ENCODE assay signal across 17 mouse cellular contexts in genomic region chr7:142354661-142355233, GRCm38 (mm10). TPM values are rescaled to one million over a fixed set of nuclear protein-coding genes. Genes with fewer than 3 reads are reported as not detected.
DNase-seq lines count a peak whose midpoint lies in the region; ATAC-seq and TF ChIP-seq lines count a peak whose summit lies in the region.
"Had no signal": no experiment of that assay in that cellular context is flagged by ENCODE, and none has a peak within 500 bp of the region (broad histone marks: within the 10 kb centered on the region; RNA-seq: fewer than 3 reads in every experiment).

No protein-coding gene starts in this region.

- no peak for DNase-seq in heart, postnatal 25 days (ENCODE audit: low spot score)
- no peak for DNase-seq in Patski (ENCODE audit: low read depth, low spot score)
- DNase-seq in embryo, embryonic 10.5 days (ENCODE audit: low spot score) = no peak
- DNase-seq: adrenal gland, adult 2 months had no signal

- H3K27ac ChIP-seq in heart, embryonic 12.5 days (ENCODE audit: poor library complexity, severe bottlenecking) = no peak overlapping the region
- no peak overlapping the region for H3K27ac ChIP-seq in intestine, embryonic 15.5 days
- H3K27ac ChIP-seq in midbrain, embryonic 13.5 days = no peak overlapping the region
- H3K27ac ChIP-seq: hindbrain, embryonic 10.5 days; limb, embryonic 15.5 days had no signal

- CTCF ChIA-PET in Patski (lab: Charles Lee) = interaction anchor here (1.0 to 2.2 kb wide), 2 partner anchors 11 to 81 kb away, joined by 3 to 7 read pairs; no protein-coding TSS in a partner anchor

- H3K4me1 ChIP-seq in heart, embryonic 12.5 days (replicated peaks) = peaks cover 28% of the 10 kb centered on the region
- peaks cover 6% of the 10 kb centered on the region; the same call in 1 of the 2 replicates for H3K4me1 ChIP-seq in intestine, embryonic 15.5 days (replicated peaks)
- peaks cover 16% of the 10 kb centered on the region for H3K4me1 ChIP-seq in midbrain, embryonic 13.5 days (replicated peaks)
- H3K4me1 ChIP-seq: limb, embryonic 15.5 days had no signal

- H3K36me3 ChIP-seq in heart, embryonic 12.5 days = no peaks in the 10 kb centered on the region
- no peaks in the 10 kb centered on the region for H3K36me3 ChIP-seq in intestine, embryonic 15.5 days
- no peaks in the 10 kb centered on the region for H3K36me3 ChIP-seq in midbrain, embryonic 13.5 days
- H3K36me3 ChIP-seq: hindbrain, embryonic 10.5 days; limb, embryonic 15.5 days had no signal

- H3K4me2 ChIP-seq in heart, embryonic 12.5 days = no peak overlapping the region
- no peak overlapping the region for H3K4me2 ChIP-seq in intestine, embryonic 15.5 days (replicated peaks)
- H3K4me2 ChIP-seq in midbrain, embryonic 13.5 days (replicated peaks) = no peak overlapping the region
- H3K4me2 ChIP-seq: limb, embryonic 15.5 days had no signal

- in situ Hi-C loops in Patski (cut with MboI; ENCODE audit: low pct_unique_long_range_greater_than_20kb) = no loop called here

- peak overlapping the region; percentile 16; the same call in 1 of the 2 replicates for H3K9ac ChIP-seq in heart, embryonic 12.5 days
- H3K9ac ChIP-seq in intestine, embryonic 15.5 days = no peak overlapping the region
- no peak overlapping the region for H3K9ac ChIP-seq in midbrain, embryonic 13.5 days (replicated peaks)
- H3K9ac ChIP-seq: limb, embryonic 15.5 days had no signal

- ATAC-seq in heart, embryonic 12.5 days (ENCODE audit: insufficient number of reproducible peaks, low FRiP score) = peak; percentile 34; the same call in 1 of the 2 replicates
- ATAC-seq in Patski = peak; percentile 31
- ATAC-seq in intestine, embryonic 15.5 days = peak; percentile 22; the same call in 1 of the 2 replicates
- peak; percentile 48 for ATAC-seq in megakaryocyte, adult 5-6 weeks (ENCODE audit: poor library complexity, severe bottlenecking)
- ATAC-seq in midbrain, embryonic 13.5 days = no peak
- no peak for ATAC-seq in activated CD4-positive, CD25-positive, alpha-beta regulatory T cell, adult 4 months

- no peak overlapping the region for H3K4me3 ChIP-seq in heart, embryonic 12.5 days
- H3K4me3 ChIP-seq in intestine, embryonic 15.5 days (replicated peaks) = no peak overlapping the region
- H3K4me3 ChIP-seq in midbrain, embryonic 13.5 days (replicated peaks) = no peak overlapping the region
- H3K4me3 ChIP-seq: hindbrain, embryonic 10.5 days; limb, embryonic 15.5 days had no signal

- POLR2A ChIA-PET in Patski (lab: Charles Lee) = interaction anchor here (0.5 to 1.3 kb wide), 3 partner anchors 12 to 193 kb away, joined by 3 to 4 read pairs (median 3); no protein-coding TSS in a partner anchor

- 51% methylated on average over 8 of the region's 8 CpGs for WGBS in heart, embryonic 12.5 days
- 48% methylated on average over 8 of the region's 8 CpGs for WGBS in intestine, embryonic 15.5 days
- 88% methylated on average over 8 of the region's 8 CpGs for WGBS in midbrain, embryonic 13.5 days

- no peak for TF ChIP-seq CTCF in Patski (IDR thresholded peaks at IDR 0.05)

- no peaks in the 10 kb centered on the region for H3K27me3 ChIP-seq in heart, embryonic 12.5 days (replicated peaks)
- H3K27me3 ChIP-seq in Patski = no peaks in the 10 kb centered on the region
- no peaks in the 10 kb centered on the region for H3K27me3 ChIP-seq in intestine, embryonic 15.5 days (replicated peaks)
- H3K27me3 ChIP-seq in midbrain, embryonic 13.5 days = no peaks in the 10 kb centered on the region
- H3K27me3 ChIP-seq: limb, embryonic 15.5 days had no signal

- H3K9me3 ChIP-seq in heart, embryonic 12.5 days (replicated peaks) = no peaks in the 10 kb centered on the region
- no peaks in the 10 kb centered on the region for H3K9me3 ChIP-seq in intestine, embryonic 15.5 days
- no peaks in the 10 kb centered on the region for H3K9me3 ChIP-seq in midbrain, embryonic 13.5 days
- H3K9me3 ChIP-seq: hindbrain, embryonic 10.5 days; limb, embryonic 15.5 days had no signal

- intact Hi-C loops in heart, postnatal 25 days (cut with DNase I) = no loop called here

RNA-seq across cellular contexts. Expression of gene Ifitm10, which starts 18.8 kb away (rescaled TPM):
- 5.4 and 7.4 TPM in 2 replicates for polyA plus RNA-seq in heart, embryonic 12.5 days (2016; fragmentation: Nextera tagmentation; extraction: Ambion mirVana)
- total RNA-seq in heart, postnatal 25 days (2021) = 1 to 10 TPM; 1.8 to 2.0 TPM
- 325 TPM for polyA plus RNA-seq in Patski (2021)
- 1.9 and 2.0 TPM in 2 replicates for polyA plus RNA-seq in intestine, embryonic 15.5 days (2015; fragmentation: Nextera tagmentation; extraction: Ambion mirVana)
- 2.1 and 3.6 TPM in 2 replicates for total RNA-seq in megakaryocyte, adult 5-6 weeks (2015)
- 0.48 and 1.4 TPM in 2 replicates for total RNA-seq in megakaryocyte, adult 5-6 weeks (2017)
- 1.9 and 2.3 TPM in 2 replicates for polyA plus RNA-seq in midbrain, embryonic 13.5 days (2015; fragmentation: Nextera tagmentation; extraction: Ambion mirVana)
- 1 to 10 TPM; 1.9 to 2.5 TPM for polyA plus RNA-seq in activated CD4-positive, CD25-positive, alpha-beta regulatory T cell, adult 4 months (2017; shearing (Covaris generic))

RNA-seq across cellular contexts. Expression of gene Gm49369, which starts 27.7 kb away (rescaled TPM):
- 3.0 TPM in 1 of 2 replicates, not detected in the other for polyA plus RNA-seq in heart, embryonic 12.5 days (2016; fragmentation: Nextera tagmentation; extraction: Ambion mirVana)
- 1 to 10 TPM; 3.0 to 4.1 TPM for total RNA-seq in heart, postnatal 25 days (2021)
- polyA plus RNA-seq in Patski (2021) = 1,155 TPM
- polyA plus RNA-seq in intestine, embryonic 15.5 days (2015; fragmentation: Nextera tagmentation; extraction: Ambion mirVana) = 1.2 and 1.9 TPM in 2 replicates
- not detected in 2 replicates for total RNA-seq in megakaryocyte, adult 5-6 weeks (2015)
- total RNA-seq in megakaryocyte, adult 5-6 weeks (2017) = 24.9 and 36.8 TPM in 2 replicates
- polyA plus RNA-seq in midbrain, embryonic 13.5 days (2015; fragmentation: Nextera tagmentation; extraction: Ambion mirVana) = not detected in 2 replicates
- polyA plus RNA-seq in activated CD4-positive, CD25-positive, alpha-beta regulatory T cell, adult 4 months (2017; shearing (Covaris generic)) = not detected
- polyA plus RNA-seq: adrenal gland, adult 2 months; C2C12; forebrain, embryonic 11.5 days; kidney, embryonic 14.5 days; limb, embryonic 15.5 days had no signal

RNA-seq across cellular contexts. Expression of gene Ctsd, which starts 33.1 kb away (rescaled TPM):
- 431 and 436 TPM in 2 replicates for polyA plus RNA-seq in heart, embryonic 12.5 days (2016; fragmentation: Nextera tagmentation; extraction: Ambion mirVana)
- total RNA-seq in heart, postnatal 25 days (2021) = 100 to 1,000 TPM; 692 to 727 TPM
- 3,389 TPM for polyA plus RNA-seq in Patski (2021)
- 282 and 329 TPM in 2 replicates for polyA plus RNA-seq in intestine, embryonic 15.5 days (2015; fragmentation: Nextera tagmentation; extraction: Ambion mirVana)
- 193 and 197 TPM in 2 replicates for total RNA-seq in megakaryocyte, adult 5-6 weeks (2015)
- total RNA-seq in megakaryocyte, adult 5-6 weeks (2017) = 218 and 236 TPM in 2 replicates
- 191 and 206 TPM in 2 replicates for polyA plus RNA-seq in midbrain, embryonic 13.5 days (2015; fragmentation: Nextera tagmentation; extraction: Ambion mirVana)
- polyA plus RNA-seq in activated CD4-positive, CD25-positive, alpha-beta regulatory T cell, adult 4 months (2017; shearing (Covaris generic)) = 100 to 1,000 TPM; 287 to 288 TPM

RNA-seq across cellular contexts. Expression of gene Krtap5-4, which starts 51.4 kb away (rescaled TPM):
- not detected in 2 replicates for polyA plus RNA-seq in heart, embryonic 12.5 days (2016; fragmentation: Nextera tagmentation; extraction: Ambion mirVana)
- total RNA-seq in heart, postnatal 25 days (2021) = not detected
- polyA plus RNA-seq in Patski (2021) = not detected
- polyA plus RNA-seq in intestine, embryonic 15.5 days (2015; fragmentation: Nextera tagmentation; extraction: Ambion mirVana) = not detected in 2 replicates
- total RNA-seq in megakaryocyte, adult 5-6 weeks (2015) = not detected in 2 replicates
- not detected in 2 replicates for total RNA-seq in megakaryocyte, adult 5-6 weeks (2017)
- not detected in 2 replicates for polyA plus RNA-seq in midbrain, embryonic 13.5 days (2015; fragmentation: Nextera tagmentation; extraction: Ambion mirVana)
- polyA plus RNA-seq in activated CD4-positive, CD25-positive, alpha-beta regulatory T cell, adult 4 months (2017; shearing (Covaris generic)) = not detected
- total RNA-seq: adrenal gland, adult 2 months; gastrocnemius, postnatal 4 days had no signal
- polyA plus RNA-seq: adrenal gland, adult 2 months; cortical plate, adult 2 months; forebrain, embryonic 11.5 days; hindbrain, embryonic 10.5 days; kidney, embryonic 14.5 days; limb, embryonic 15.5 days; urinary bladder, adult 2 months had no signal

RNA-seq across cellular contexts. Expression of gene Krtap5-1, which starts 57.8 kb away (rescaled TPM):
- not detected in 2 replicates for polyA plus RNA-seq in heart, embryonic 12.5 days (2016; fragmentation: Nextera tagmentation; extraction: Ambion mirVana)
- total RNA-seq in heart, postnatal 25 days (2021) = not detected
- not detected for polyA plus RNA-seq in Patski (2021)
- polyA plus RNA-seq in intestine, embryonic 15.5 days (2015; fragmentation: Nextera tagmentation; extraction: Ambion mirVana) = not detected in 2 replicates
- not detected in 2 replicates for total RNA-seq in megakaryocyte, adult 5-6 weeks (2015)
- not detected in 2 replicates for total RNA-seq in megakaryocyte, adult 5-6 weeks (2017)
- polyA plus RNA-seq in midbrain, embryonic 13.5 days (2015; fragmentation: Nextera tagmentation; extraction: Ambion mirVana) = not detected in 2 replicates
- polyA plus RNA-seq in activated CD4-positive, CD25-positive, alpha-beta regulatory T cell, adult 4 months (2017; shearing (Covaris generic)) = not detected
- total RNA-seq: adrenal gland, adult 2 months; gastrocnemius, postnatal 4 days had no signal
- polyA plus RNA-seq: adrenal gland, adult 2 months; C2C12; cortical plate, adult 2 months; forebrain, embryonic 11.5 days; hindbrain, embryonic 10.5 days; kidney, embryonic 14.5 days; limb, embryonic 15.5 days; urinary bladder, adult 2 months had no signal

Comparison
In these comparisons a context has a peak if more than half of its experiments do, and no peak if none do; other contexts are left out.
1. ATAC-seq: peak in heart, embryonic 12.5 days (single experiment), Patski (single experiment), intestine, embryonic 15.5 days (single experiment) and megakaryocyte, adult 5-6 weeks (single experiment); none in midbrain, embryonic 13.5 days (single experiment) and activated CD4-positive, CD25-positive, alpha-beta regulatory T cell, adult 4 months (single experiment).
2. RNA of gene Ifitm10, which starts 18.8 kb away (polyA plus RNA-seq): 325 TPM in Patski (single experiment); 5.4 to 7.4 TPM in heart, embryonic 12.5 days, 1.9 to 2.5 TPM in activated CD4-positive, CD25-positive, alpha-beta regulatory T cell, adult 4 months, 1.9 to 2.3 TPM in midbrain, embryonic 13.5 days and 1.9 to 2.0 TPM in intestine, embryonic 15.5 days; every median in the first group is over 10 times any median in the second.
3. RNA of gene Gm49369, which starts 27.7 kb away (polyA plus RNA-seq): 1,155 TPM in Patski (single experiment); 1.2 to 1.9 TPM in intestine, embryonic 15.5 days, not detected in activated CD4-positive, CD25-positive, alpha-beta regulatory T cell, adult 4 months, 3.0 TPM in heart, embryonic 12.5 days and not detected in midbrain, embryonic 13.5 days; every median in the first group is over 100 times any median in the second.